ENCODE assay signal across 22 mouse cellular contexts in genomic region chr3:96417850-96418815, GRCm38 (mm10). TPM values are rescaled to one million over a fixed set of nuclear protein-coding genes. Genes with fewer than 3 reads are reported as not detected.
"Had no signal": no experiment of that assay in that cellular context is flagged by ENCODE, and none has a peak within 500 bp of the region (broad histone marks: within the 10 kb centered on the region; RNA-seq: fewer than 3 reads in every experiment).

No protein-coding gene starts in this region.

- H3K4me3 ChIP-seq: layer of hippocampus, adult 2 months; limb, embryonic 13.5 days; liver, embryonic 12.5 days; midbrain, embryonic 10.5 days; midbrain, embryonic 15.5 days; neural tube, embryonic 13.5 days had no signal

- H3K27ac ChIP-seq: layer of hippocampus, adult 2 months; limb, embryonic 13.5 days; liver, embryonic 12.5 days; midbrain, embryonic 10.5 days; midbrain, embryonic 15.5 days; neural tube, embryonic 13.5 days had no signal

- H3K4me1 ChIP-seq: midbrain, embryonic 15.5 days had no signal

- H3K4me2 ChIP-seq: limb, embryonic 13.5 days; liver, embryonic 12.5 days; lung, embryonic 14.5 days; midbrain, embryonic 15.5 days; neural tube, embryonic 13.5 days had no signal

- ATAC-seq: liver, embryonic 12.5 days; midbrain, embryonic 15.5 days had no signal

- H3K9me3 ChIP-seq: limb, embryonic 13.5 days; liver, embryonic 12.5 days; midbrain, embryonic 10.5 days; midbrain, embryonic 15.5 days; neural tube, embryonic 13.5 days had no signal

- H3K36me3 ChIP-seq: liver, embryonic 12.5 days; midbrain, embryonic 15.5 days; neural tube, embryonic 13.5 days had no signal

- DNase-seq: kidney, adult 8-10 months; kidney, postnatal 10 days; kidney, postnatal 4 days; left cerebral cortex, postnatal 4 days; lung, embryonic 14.5 days; lung, postnatal 10 days; lung, postnatal 4 days; retina, postnatal 1 day; right cerebral cortex, postnatal 4 days; spleen, adult 18-20 months; thymus, postnatal 36 days had no signal

- H3K9ac ChIP-seq: limb, embryonic 13.5 days; liver, embryonic 12.5 days; lung, embryonic 14.5 days; midbrain, embryonic 15.5 days; neural tube, embryonic 13.5 days had no signal

RNA-seq across cellular contexts. Expression of gene BC107364, which starts 34.0 kb away (rescaled TPM):
- total RNA-seq: layer of hippocampus, adult 2 months; layer of hippocampus, postnatal 10 days; left cerebral cortex, postnatal 10 days; left cerebral cortex, postnatal 4 days; megakaryocyte, adult 5-6 weeks had no signal
- polyA plus RNA-seq: limb, embryonic 13.5 days; liver, embryonic 12.5 days; liver, embryonic 16.5 days; lung, embryonic 14.5 days; midbrain, embryonic 15.5 days; neural tube, embryonic 13.5 days; stomach, embryonic 14.5 days had no signal
